In the genomic region with DNA sequence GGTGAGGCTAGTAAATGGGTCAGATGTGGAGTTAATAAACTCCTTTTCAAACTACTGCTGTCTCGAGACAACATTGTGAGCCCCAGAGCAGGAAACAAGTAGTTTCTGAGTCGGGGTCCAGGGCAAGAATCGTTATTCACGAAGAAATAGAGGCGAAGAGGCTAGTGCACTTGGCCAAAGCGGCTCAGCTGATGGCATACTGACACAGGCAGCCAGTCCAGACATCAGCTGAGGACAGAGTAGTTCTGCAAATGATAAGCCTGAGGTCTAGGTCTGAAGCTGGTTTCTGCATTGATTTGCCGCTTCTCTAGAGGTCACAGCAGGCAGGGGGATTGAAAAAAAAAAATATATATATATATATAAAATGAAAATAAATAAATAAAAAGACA, we compare ENCODE assay signal across 8 mouse cellular contexts. TPM values are rescaled to one million over a fixed set of nuclear protein-coding genes. Genes with fewer than 3 reads are reported as not detected.
DNase-seq lines count a peak whose midpoint lies in the region; ATAC-seq and TF ChIP-seq lines count a peak whose summit lies in the region.

No protein-coding gene starts in this region.

- no peak for TF ChIP-seq EP300 in heart, adult 2 months (IDR thresholded peaks at IDR 0.05; ENCODE audit: insufficient read depth, low read depth, low read length)

- ATAC-seq in liver, embryonic 12.5 days: no peak

- H3K4me2 ChIP-seq in liver, embryonic 12.5 days: peak overlapping the region; percentile 99

- no peak for TF ChIP-seq POLR2A in heart, adult 2 months (IDR thresholded peaks at IDR 0.05; ENCODE audit: insufficient read depth, low read depth, low read length)
- TF ChIP-seq POLR2A in thymus, adult 2 months (IDR thresholded peaks at IDR 0.05; ENCODE audit: control insufficient read depth, extremely low read depth, insufficient read depth, low read length, poor library complexity): no peak

- DNase-seq in heart, adult 2 months: no peak
- no peak for DNase-seq in heart, adult 11 months
- DNase-seq in thymus, adult 2 months: no peak
- DNase-seq in thymus, postnatal 14 days: no peak
- no peak for DNase-seq in natural killer cell, adult 2 months (ENCODE audit: low spot score in 2 of 2)
- no peak for DNase-seq in embryo, embryonic 10 days (ENCODE audit: low spot score)
- no peak for DNase-seq in embryo, embryonic 10.5 days (ENCODE audit: low spot score)

- H3K9ac ChIP-seq in heart, adult 2 months (ENCODE audit: low read depth, low read length): peak overlapping the region; percentile 56
- H3K9ac ChIP-seq in liver, embryonic 12.5 days: peak overlapping the region; percentile 95

- 69% methylated on average over 7 of the region's 7 CpGs for WGBS in heart, adult 2 months
- WGBS in thymus, adult 2 months: 66% methylated on average over 7 of the region's 7 CpGs
- 53% methylated on average over 7 of the region's 7 CpGs for WGBS in liver, embryonic 12.5 days (ENCODE audit: insufficient replicate concordance)

- H3K36me3 ChIP-seq in heart, adult 2 months (ENCODE audit: control insufficient read depth, insufficient read depth, low read length): peaks cover 7% of the 10 kb centered on the region
- H3K36me3 ChIP-seq in thymus, adult 2 months (ENCODE audit: control insufficient read depth, insufficient read depth, low read length): no peaks in the 10 kb centered on the region
- no peaks in the 10 kb centered on the region for H3K36me3 ChIP-seq in liver, embryonic 12.5 days

- no peaks in the 10 kb centered on the region for H3K27me3 ChIP-seq in heart, adult 2 months (ENCODE audit: control insufficient read depth, insufficient read depth, low read length)
- no peaks in the 10 kb centered on the region for H3K27me3 ChIP-seq in thymus, adult 2 months (ENCODE audit: control insufficient read depth, insufficient read depth, low read length)
- H3K27me3 ChIP-seq in liver, embryonic 12.5 days (replicated peaks): no peaks in the 10 kb centered on the region

- no peaks in the 10 kb centered on the region for H3K79me2 ChIP-seq in heart, adult 2 months (replicated peaks; ENCODE audit: control insufficient read depth, insufficient read depth, low read length)

- intact Hi-C loops in heart, adult 2 months (cut with DNase I): loop anchor here (1.0 to 10.0 kb wide), 3 partner anchors 43 to 183 kb away; a partner anchor contains a TSS

- H3K27ac ChIP-seq in heart, adult 2 months: peak overlapping the region; percentile 96
- H3K27ac ChIP-seq in thymus, adult 2 months (ENCODE audit: control insufficient read depth, insufficient read depth, low read length): no peak overlapping the region
- H3K27ac ChIP-seq in liver, embryonic 12.5 days: peak overlapping the region; percentile 92; the same call in 1 of the 2 replicates

- H3K4me3 ChIP-seq in heart, adult 2 months: peak overlapping the region; percentile 96
- H3K4me3 ChIP-seq in thymus, adult 2 months (ENCODE audit: control insufficient read depth, insufficient read depth, low read length): 0 out of 2 replicates have a peak overlapping the region, but pooled peaks have one; percentile 90
- H3K4me3 ChIP-seq in liver, embryonic 12.5 days: peak overlapping the region; percentile 87

- H3K9me3 ChIP-seq in liver, embryonic 12.5 days (replicated peaks): no peaks in the 10 kb centered on the region

- peaks cover 12% of the 10 kb centered on the region for H3K4me1 ChIP-seq in heart, adult 2 months (ENCODE audit: control insufficient read depth, insufficient read depth, low read length)
- peaks cover 8% of the 10 kb centered on the region for H3K4me1 ChIP-seq in thymus, adult 2 months (replicated peaks; ENCODE audit: control insufficient read depth, insufficient read depth, low read length)
- peaks cover 54% of the 10 kb centered on the region for H3K4me1 ChIP-seq in liver, embryonic 12.5 days

- no peak for TF ChIP-seq CTCF in heart, adult 2 months (IDR thresholded peaks at IDR 0.05)
- no peak for TF ChIP-seq CTCF in thymus, adult 2 months (IDR thresholded peaks at IDR 0.05; ENCODE audit: borderline replicate concordance, control insufficient read depth, extremely low read depth, insufficient read depth, low read length, poor library complexity)

RNA-seq across cellular contexts. Expression of a gene that starts 0.4 kb away (rescaled TPM):
- 10 to 100 TPM; 11.0 to 13.6 TPM for total RNA-seq in heart, adult 2 months (2021)
- 10.2 and 11.0 TPM in 2 replicates for polyA plus RNA-seq in heart, adult 2 months (2012; rRNA removed)
- 63.2 and 72.5 TPM in 2 replicates for polyA plus RNA-seq in thymus, adult 2 months (2012; rRNA removed)
- polyA plus RNA-seq in liver, embryonic 12.5 days (2016; fragmentation: Nextera tagmentation; extraction: Ambion mirVana): 18.2 and 20.4 TPM in 2 replicates

RNA-seq across cellular contexts. Expression of a gene that starts 43.2 kb away (rescaled TPM):
- total RNA-seq in heart, adult 2 months (2021): 100 to 1,000 TPM; 294 to 351 TPM
- 264 and 414 TPM in 2 replicates for polyA plus RNA-seq in heart, adult 2 months (2012; rRNA removed)
- polyA plus RNA-seq in thymus, adult 2 months (2012; rRNA removed): 279 and 281 TPM in 2 replicates
- polyA plus RNA-seq in liver, embryonic 12.5 days (2016; fragmentation: Nextera tagmentation; extraction: Ambion mirVana): 127 and 132 TPM in 2 replicates

RNA-seq across cellular contexts. Expression of a gene that starts 56.5 kb away (rescaled TPM):
- 100 to 1,000 TPM; 214 to 237 TPM for total RNA-seq in heart, adult 2 months (2021)
- polyA plus RNA-seq in heart, adult 2 months (2012; rRNA removed): 344 and 361 TPM in 2 replicates
- polyA plus RNA-seq in thymus, adult 2 months (2012; rRNA removed): 56.7 and 64.7 TPM in 2 replicates
- polyA plus RNA-seq in liver, embryonic 12.5 days (2016; fragmentation: Nextera tagmentation; extraction: Ambion mirVana): 133 and 134 TPM in 2 replicates
